Mouse (Mus musculus): ENCODE data around the gene 9930022D16Rik. TPM values are rescaled to one million over a fixed set of nuclear protein-coding genes. Genes with fewer than 3 reads are reported as not detected.

The 9930022D16Rik gene
- total and polyA plus RNA-seq, 2 experiments from 2014 or later, result not detected

DNA sequence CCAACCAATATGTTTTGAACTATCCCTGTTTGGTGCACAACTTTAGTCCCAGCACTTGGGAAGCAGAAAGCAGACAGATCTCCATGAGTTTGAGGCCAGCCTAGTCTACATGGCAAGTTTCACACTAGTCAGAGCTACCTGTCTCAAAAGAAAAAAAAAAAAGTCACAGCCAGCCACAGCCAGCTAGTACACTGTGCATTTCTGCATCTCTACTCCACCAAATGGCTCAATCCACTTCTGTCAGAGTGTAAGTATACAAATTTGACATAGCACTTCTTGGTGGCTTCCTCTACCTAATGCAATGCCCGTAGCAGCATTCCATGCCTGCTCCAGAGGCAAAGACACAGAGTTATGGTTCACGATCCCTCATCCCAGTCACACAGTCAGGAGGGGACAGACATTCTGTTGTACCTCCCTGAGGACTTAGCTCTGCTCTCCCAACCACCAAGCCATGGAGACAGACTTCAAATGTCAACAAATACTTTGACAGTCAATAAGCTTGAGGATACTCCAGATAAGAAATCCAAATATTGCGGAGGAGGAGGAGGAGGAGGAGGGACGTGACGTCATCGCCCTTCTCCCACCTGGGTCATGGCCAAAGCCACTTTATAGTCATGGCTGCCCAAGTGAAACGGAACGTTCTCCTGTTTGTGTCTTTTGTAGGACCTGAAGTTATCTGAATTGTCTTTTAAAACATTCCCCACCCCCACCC, 3.1 kb downstream of the 9930022D16Rik start:
- Histone ChIP-seq H3K4me1 (ENCODE audit: insufficient read depth) (no peaks in the 10 kb centered on the region), H3K9ac (no peak overlapping the region), H3K4me2 (ENCODE audit: low read depth) (no peak overlapping the region), H3K36me3 (ENCODE audit: insufficient read depth) (no peaks in the 10 kb centered on the region), H3K9me3 (ENCODE audit: low read length) (no peaks in the 10 kb centered on the region), H3K4me3 (ENCODE audit: low read depth, low read length) (no peak overlapping the region), H3K27me3 (ENCODE audit: insufficient read depth, low read length) (no peaks in the 10 kb centered on the region), H3K27ac (ENCODE audit: low read depth, low read length) (no peak overlapping the region)
- DNase-seq (no peak), ATAC-seq (no peak)
- no peak for TF ChIP-seq CTCF (IDR thresholded peaks at IDR 0.05; ENCODE audit: low read depth)
- 88% methylated on average over 8 of the region's 8 CpGs for WGBS

DNA sequence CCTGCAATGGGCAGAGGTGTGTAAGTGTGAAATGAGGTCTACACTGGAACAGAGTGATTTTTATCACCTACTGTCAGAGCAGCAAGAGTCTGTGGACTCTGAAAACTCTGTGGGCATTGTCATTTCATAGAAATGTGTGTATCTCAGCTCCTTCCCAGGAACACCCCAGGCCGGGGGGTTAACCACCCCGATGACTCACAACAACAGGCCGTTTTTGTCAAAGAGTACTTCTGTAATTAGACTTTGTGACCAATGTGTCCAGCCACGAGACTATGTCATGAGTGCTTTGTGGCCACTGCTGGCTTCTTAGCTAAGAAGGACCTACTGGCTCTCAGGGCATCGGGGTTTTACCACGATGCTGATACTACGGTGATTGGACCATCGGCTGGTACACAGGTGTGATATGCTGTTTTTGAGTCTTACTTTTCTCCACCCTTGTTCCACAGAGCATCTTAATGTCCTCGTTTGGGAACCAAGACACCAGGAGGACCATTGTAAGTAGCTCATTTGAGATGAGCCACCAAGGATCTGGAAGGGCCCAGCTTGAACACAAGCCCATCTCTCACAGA, 3.8 kb downstream of the 9930022D16Rik start:
- no peak for ATAC-seq
- no peaks in the 10 kb centered on the region for H3K9me3 ChIP-seq (ENCODE audit: low read length)
- H3K4me3 ChIP-seq (ENCODE audit: low read depth, low read length), result no peak overlapping the region
- no peak overlapping the region for H3K4me2 ChIP-seq (ENCODE audit: low read depth)
- no peak for TF ChIP-seq CTCF (IDR thresholded peaks at IDR 0.05; ENCODE audit: low read depth)
- no peaks in the 10 kb centered on the region for H3K36me3 ChIP-seq (ENCODE audit: insufficient read depth)
- H3K27me3 ChIP-seq (ENCODE audit: insufficient read depth, low read length), result no peaks in the 10 kb centered on the region
- no peak overlapping the region for H3K9ac ChIP-seq
- DNase-seq, result no peak
- no peak overlapping the region for H3K27ac ChIP-seq (ENCODE audit: low read depth, low read length)
- H3K4me1 ChIP-seq (ENCODE audit: insufficient read depth), result no peaks in the 10 kb centered on the region
- 91% methylated on average over 9 of the region's 9 CpGs for WGBS

- no peak overlapping the region for H3K4me3 ChIP-seq (ENCODE audit: low read depth, low read length)
- 51% methylated on average over 4 of the region's 4 CpGs for WGBS
These were observed 5.7 kb downstream of the 9930022D16Rik start for GRCm38 (mm10) chr11:109419461-109419860.

GRCm38 (mm10) chr11:109419961-109420566, 6.3 kb downstream of the 9930022D16Rik start:
- no peak overlapping the region for H3K27ac ChIP-seq (ENCODE audit: low read depth, low read length)
- 50% methylated on average over 16 of the region's 16 CpGs for WGBS
- H3K4me1 ChIP-seq (ENCODE audit: insufficient read depth), result peaks cover 3% of the 10 kb centered on the region; the same call in 1 of the 2 replicates

More at GRCm38 (mm10) chr11:109419461-109419860, 5.7 kb downstream of the 9930022D16Rik start:
- Histone ChIP-seq H3K36me3 (ENCODE audit: insufficient read depth) (no peaks in the 10 kb centered on the region), H3K27ac (ENCODE audit: low read depth, low read length) (no peak overlapping the region), H3K27me3 (ENCODE audit: insufficient read depth, low read length) (no peaks in the 10 kb centered on the region), H3K4me2 (ENCODE audit: low read depth) (no peak overlapping the region), H3K4me1 (ENCODE audit: insufficient read depth) (no peaks in the 10 kb centered on the region), H3K9me3 (ENCODE audit: low read length) (no peaks in the 10 kb centered on the region), H3K9ac (no peak overlapping the region)
- no peak for TF ChIP-seq CTCF (IDR thresholded peaks at IDR 0.05; ENCODE audit: low read depth)
- DNase-seq (no peak), ATAC-seq (no peak)

GRCm38 (mm10) chr11:109420567-109420962, 6.8 kb downstream of the 9930022D16Rik start:
- no peak for TF ChIP-seq CTCF (IDR thresholded peaks at IDR 0.05; ENCODE audit: low read depth)
- Histone ChIP-seq H3K4me2 (ENCODE audit: low read depth) (no peak overlapping the region), H3K4me1 (ENCODE audit: insufficient read depth) (peaks cover 5% of the 10 kb centered on the region; the same call in 1 of the 2 replicates), H3K36me3 (ENCODE audit: insufficient read depth) (no peaks in the 10 kb centered on the region), H3K9ac (no peak overlapping the region), H3K9me3 (ENCODE audit: low read length) (no peaks in the 10 kb centered on the region), H3K27ac (ENCODE audit: low read depth, low read length) (no peak overlapping the region), H3K27me3 (ENCODE audit: insufficient read depth, low read length) (no peaks in the 10 kb centered on the region), H3K4me3 (ENCODE audit: low read depth, low read length) (no peak overlapping the region)
- WGBS, result 89% methylated on average over 14 of the region's 14 CpGs
- DNase-seq, result no peak
- ATAC-seq, result no peak

More at GRCm38 (mm10) chr11:109419961-109420566, 6.3 kb downstream of the 9930022D16Rik start:
- no peak for TF ChIP-seq CTCF (IDR thresholded peaks at IDR 0.05; ENCODE audit: low read depth)
- Histone ChIP-seq H3K36me3 (ENCODE audit: insufficient read depth) (no peaks in the 10 kb centered on the region), H3K4me2 (ENCODE audit: low read depth) (no peak overlapping the region), H3K9me3 (ENCODE audit: low read length) (no peaks in the 10 kb centered on the region), H3K4me3 (ENCODE audit: low read depth, low read length) (no peak overlapping the region), H3K9ac (no peak overlapping the region), H3K27me3 (ENCODE audit: insufficient read depth, low read length) (no peaks in the 10 kb centered on the region)
- ATAC-seq (no peak), DNase-seq (no peak)

DNA sequence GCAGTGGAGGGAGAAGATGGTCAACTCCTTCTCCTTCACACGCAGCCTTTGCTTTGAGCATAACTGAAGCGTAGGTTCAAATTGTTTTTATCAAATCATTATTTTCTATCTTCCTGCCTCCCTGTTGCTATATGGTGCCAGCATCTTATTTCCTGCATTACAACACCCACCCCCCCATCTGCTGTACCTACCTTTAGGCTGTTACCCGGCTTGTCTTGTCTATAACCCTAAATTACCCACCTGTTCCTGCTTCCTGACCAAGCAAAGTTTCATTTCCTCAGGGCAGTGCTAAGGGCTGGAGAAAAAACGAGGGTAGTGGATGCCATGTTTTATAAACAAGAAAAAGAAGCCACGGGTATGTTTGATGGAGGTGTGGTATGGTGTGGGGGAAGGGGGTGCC, 7.5 kb downstream of the 9930022D16Rik start:
- peaks cover 5% of the 10 kb centered on the region; the same call in 1 of the 2 replicates for H3K4me1 ChIP-seq (ENCODE audit: insufficient read depth)
- no peaks in the 10 kb centered on the region for H3K36me3 ChIP-seq (ENCODE audit: insufficient read depth)
- ATAC-seq (no peak), DNase-seq (no peak)
- no peaks in the 10 kb centered on the region for H3K27me3 ChIP-seq (ENCODE audit: insufficient read depth, low read length)
- H3K4me2 ChIP-seq (ENCODE audit: low read depth), result no peak overlapping the region
- no peak overlapping the region for H3K27ac ChIP-seq (ENCODE audit: low read depth, low read length)
- 82% methylated on average over 5 of the region's 5 CpGs for WGBS
- no peak for TF ChIP-seq CTCF (IDR thresholded peaks at IDR 0.05; ENCODE audit: low read depth)
- H3K9me3 ChIP-seq (ENCODE audit: low read length), result no peaks in the 10 kb centered on the region
- H3K9ac ChIP-seq, result no peak overlapping the region
- H3K4me3 ChIP-seq (ENCODE audit: low read depth, low read length), result no peak overlapping the region

DNA sequence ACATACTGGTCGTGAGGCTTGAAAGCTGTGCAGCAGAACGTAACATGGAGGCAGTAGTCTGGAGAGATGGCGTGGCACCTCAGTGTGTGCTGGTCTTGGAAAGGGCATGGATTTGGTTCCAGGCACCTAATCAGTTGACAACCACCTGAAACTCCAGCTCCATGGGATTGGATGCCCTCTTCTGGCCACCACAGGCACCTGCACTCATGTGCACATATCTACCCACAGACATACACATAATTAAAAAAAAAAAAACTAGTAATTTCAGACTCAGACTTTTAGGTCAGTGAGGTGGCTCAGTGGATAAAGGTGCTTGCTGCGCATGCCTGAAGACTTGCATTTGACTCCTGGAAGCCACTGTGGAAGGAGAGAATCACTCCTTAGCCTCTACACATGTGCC, 8.5 kb downstream of the 9930022D16Rik start:
- H3K4me3 ChIP-seq (ENCODE audit: low read depth, low read length), result no peak overlapping the region
- no peaks in the 10 kb centered on the region for H3K9me3 ChIP-seq (ENCODE audit: low read length)
- 98% methylated on average over 4 of the region's 4 CpGs for WGBS
- H3K4me2 ChIP-seq (ENCODE audit: low read depth), result no peak overlapping the region
- H3K36me3 ChIP-seq (ENCODE audit: insufficient read depth), result no peaks in the 10 kb centered on the region
- peaks cover 5% of the 10 kb centered on the region; the same call in 1 of the 2 replicates for H3K4me1 ChIP-seq (ENCODE audit: insufficient read depth)
- no peak for DNase-seq
- no peak overlapping the region for H3K9ac ChIP-seq
- no peak overlapping the region for H3K27ac ChIP-seq (ENCODE audit: low read depth, low read length)
- TF ChIP-seq CTCF (IDR thresholded peaks at IDR 0.05; ENCODE audit: low read depth), result no peak
- H3K27me3 ChIP-seq (ENCODE audit: insufficient read depth, low read length), result no peaks in the 10 kb centered on the region
- ATAC-seq, result no peak

All from forebrain, postnatal 0 days (tissue).